In the genomic region with DNA sequence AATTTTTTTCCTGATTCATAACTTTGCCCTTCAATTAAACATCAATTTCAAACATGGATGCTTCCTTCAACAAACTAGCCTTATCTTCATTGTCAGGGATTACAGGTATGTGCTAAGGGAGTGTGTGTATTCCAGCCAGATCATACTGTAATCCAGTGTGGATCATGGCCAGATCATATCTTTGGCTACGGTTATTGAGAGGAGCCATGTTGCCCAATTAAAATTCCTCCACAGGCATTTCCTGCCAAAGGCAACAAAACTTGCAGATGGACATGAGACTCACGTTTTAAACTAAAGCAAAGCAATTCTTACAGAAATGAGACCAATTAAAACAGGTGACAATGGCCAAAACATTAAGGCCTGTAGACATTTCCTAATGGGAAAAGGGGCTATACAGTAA, we compare ENCODE assay signal across 9 mouse cellular contexts. TPM values are rescaled to one million over a fixed set of nuclear protein-coding genes. Genes with fewer than 3 reads are reported as not detected.
DNase-seq lines count a peak whose midpoint lies in the region; ATAC-seq and TF ChIP-seq lines count a peak whose summit lies in the region.
"Had no signal": no experiment of that assay in that cellular context is flagged by ENCODE, and none has a peak within 500 bp of the region (broad histone marks: within the 10 kb centered on the region; RNA-seq: fewer than 3 reads in every experiment).

No protein-coding gene starts in this region.

- no peak overlapping the region for H3K27ac ChIP-seq in lung, embryonic 14.5 days (ENCODE audit: low read depth)
- H3K27ac ChIP-seq in forebrain, embryonic 11.5 days (ENCODE audit: low read depth, low read length): no peak overlapping the region
- H3K27ac ChIP-seq in intestine, postnatal 0 days (ENCODE audit: low read depth, low read length): no peak overlapping the region
- no peak overlapping the region; the same call in 1 of the 2 replicates for H3K27ac ChIP-seq in neural tube, embryonic 14.5 days (ENCODE audit: low read depth, low read length)

- ATAC-seq in lung, embryonic 14.5 days (ENCODE audit: insufficient read depth): no peak
- no peak for ATAC-seq in forebrain, embryonic 11.5 days (replicated peaks; ENCODE audit: low FRiP score)
- no peak for ATAC-seq in intestine, postnatal 0 days
- ATAC-seq in neural tube, embryonic 14.5 days (ENCODE audit: low read depth): no peak

- peaks cover 7% of the 10 kb centered on the region for H3K4me1 ChIP-seq in lung, embryonic 14.5 days (ENCODE audit: insufficient read depth)
- peaks cover 6% of the 10 kb centered on the region; the same call in 1 of the 2 replicates for H3K4me1 ChIP-seq in forebrain, embryonic 11.5 days (replicated peaks; ENCODE audit: control insufficient read depth, insufficient read depth, low read length)
- peaks cover 6% of the 10 kb centered on the region; the same call in 1 of the 2 replicates for H3K4me1 ChIP-seq in intestine, postnatal 0 days (replicated peaks; ENCODE audit: control insufficient read depth, insufficient read depth, low read length)
- peaks cover 12% of the 10 kb centered on the region for H3K4me1 ChIP-seq in neural tube, embryonic 14.5 days (ENCODE audit: control insufficient read depth, insufficient read depth, low read length)

- H3K4me3 ChIP-seq in lung, embryonic 14.5 days (ENCODE audit: low read depth, low read length): peak overlapping the region; percentile 96
- peak overlapping the region; percentile 98; the same call in 1 of the 2 replicates for H3K4me3 ChIP-seq in forebrain, embryonic 11.5 days (ENCODE audit: low read depth, low read length)
- peak overlapping the region; percentile 100 for H3K4me3 ChIP-seq in intestine, postnatal 0 days (ENCODE audit: low read depth, low read length)
- 0 out of 2 replicates have a peak overlapping the region, but pooled peaks have one; percentile 56 for H3K4me3 ChIP-seq in neural tube, embryonic 14.5 days (ENCODE audit: low read depth, low read length)

- peak; percentile 13 for DNase-seq in lung, embryonic 14.5 days
- no peak for DNase-seq in lung, postnatal 10 days
- no peak for DNase-seq in forebrain, embryonic 11.5 days (ENCODE audit: low spot score)
- DNase-seq in urinary bladder, postnatal 25 days (ENCODE audit: low spot score): no peak
- no peak for DNase-seq in adrenal gland, postnatal 36 days
- no peak for DNase-seq in left cerebral cortex, adult 9 months (ENCODE audit: low spot score in 2 of 2)

- H3K9ac ChIP-seq in lung, embryonic 14.5 days: peak overlapping the region; percentile 52
- H3K9ac ChIP-seq in forebrain, embryonic 11.5 days (ENCODE audit: low read length): no peak overlapping the region; the same call in 1 of the 2 replicates
- H3K9ac ChIP-seq in intestine, postnatal 0 days (ENCODE audit: low read depth, low read length): peak overlapping the region; percentile 48; the same call in 1 of the 2 replicates
- no peak overlapping the region for H3K9ac ChIP-seq in neural tube, embryonic 14.5 days (replicated peaks; ENCODE audit: low read depth, low read length)

- no peaks in the 10 kb centered on the region for H3K27me3 ChIP-seq in lung, embryonic 14.5 days (ENCODE audit: insufficient read depth, low read length)
- H3K27me3 ChIP-seq in forebrain, embryonic 11.5 days (ENCODE audit: control insufficient read depth, insufficient read depth, low read length): no peaks in the 10 kb centered on the region
- H3K27me3 ChIP-seq in intestine, postnatal 0 days (replicated peaks; ENCODE audit: control insufficient read depth, insufficient read depth, low read length): no peaks in the 10 kb centered on the region
- no peaks in the 10 kb centered on the region for H3K27me3 ChIP-seq in neural tube, embryonic 14.5 days (ENCODE audit: control insufficient read depth, insufficient read depth, low read length)

- peak overlapping the region; percentile 57 for H3K4me2 ChIP-seq in lung, embryonic 14.5 days
- H3K4me2 ChIP-seq in forebrain, embryonic 11.5 days (ENCODE audit: low read depth, low read length, severe bottlenecking): peak overlapping the region; percentile 51
- peak overlapping the region; percentile 73 for H3K4me2 ChIP-seq in intestine, postnatal 0 days (replicated peaks; ENCODE audit: low read depth)
- H3K4me2 ChIP-seq in neural tube, embryonic 14.5 days (ENCODE audit: low read depth, low read length): peak overlapping the region; percentile 23

- TF ChIP-seq CTCF in lung, embryonic 14.5 days (IDR thresholded peaks at IDR 0.05; ENCODE audit: low read depth): no peak
- no peak for TF ChIP-seq CTCF in intestine, postnatal 0 days (IDR thresholded peaks at IDR 0.05; ENCODE audit: low read depth)

- WGBS in lung, embryonic 14.5 days: 37% methylated on average over 2 of the region's 2 CpGs
- WGBS in forebrain, embryonic 11.5 days: 75% methylated on average over 2 of the region's 2 CpGs
- WGBS in intestine, postnatal 0 days: 29% methylated on average over 2 of the region's 2 CpGs
- WGBS in neural tube, embryonic 14.5 days: 72% methylated on average over 2 of the region's 2 CpGs

- H3K9me3 ChIP-seq in lung, embryonic 14.5 days (ENCODE audit: low read depth, low read length): no peaks in the 10 kb centered on the region
- no peaks in the 10 kb centered on the region for H3K9me3 ChIP-seq in forebrain, embryonic 11.5 days (ENCODE audit: control insufficient read depth, low read length)
- no peaks in the 10 kb centered on the region for H3K9me3 ChIP-seq in intestine, postnatal 0 days (ENCODE audit: control insufficient read depth)
- no peaks in the 10 kb centered on the region for H3K9me3 ChIP-seq in neural tube, embryonic 14.5 days (ENCODE audit: control insufficient read depth, low read length)

- H3K36me3 ChIP-seq in lung, embryonic 14.5 days (ENCODE audit: insufficient read depth): no peaks in the 10 kb centered on the region
- no peaks in the 10 kb centered on the region for H3K36me3 ChIP-seq in forebrain, embryonic 11.5 days (ENCODE audit: control insufficient read depth, insufficient read depth, low read length)
- H3K36me3 ChIP-seq in intestine, postnatal 0 days (ENCODE audit: control insufficient read depth, insufficient read depth): no peaks in the 10 kb centered on the region
- no peaks in the 10 kb centered on the region for H3K36me3 ChIP-seq in neural tube, embryonic 14.5 days (ENCODE audit: control insufficient read depth, insufficient read depth, low read length)

RNA-seq across cellular contexts. Expression of gene Nus1, which starts 0.9 kb away (rescaled TPM):
- 11.6 and 13.1 TPM in 2 replicates for polyA plus RNA-seq in lung, embryonic 14.5 days (2014; fragmentation: Nextera tagmentation; extraction: Ambion mirVana)
- polyA plus RNA-seq in forebrain, embryonic 11.5 days (2014; fragmentation: Nextera tagmentation; extraction: Ambion mirVana): 15.1 and 16.9 TPM in 2 replicates
- polyA plus RNA-seq in intestine, postnatal 0 days (2015; fragmentation: Nextera tagmentation; extraction: Ambion mirVana): 24.7 and 26.4 TPM in 2 replicates
- 24.7 and 24.9 TPM in 2 replicates for polyA plus RNA-seq in neural tube, embryonic 14.5 days (2014; fragmentation: Nextera tagmentation; extraction: Ambion mirVana)
- 10 to 100 TPM; 52.0 to 63.4 TPM for total RNA-seq in adrenal gland, postnatal 36 days (2021)

RNA-seq across cellular contexts. Expression of gene Nepn, which starts 27.7 kb away (rescaled TPM):
- not detected in 2 replicates for polyA plus RNA-seq in lung, embryonic 14.5 days (2014; fragmentation: Nextera tagmentation; extraction: Ambion mirVana)
- polyA plus RNA-seq in forebrain, embryonic 11.5 days (2014; fragmentation: Nextera tagmentation; extraction: Ambion mirVana): not detected in 2 replicates
- 0.18 and 0.80 TPM in 2 replicates for polyA plus RNA-seq in intestine, postnatal 0 days (2015; fragmentation: Nextera tagmentation; extraction: Ambion mirVana)
- polyA plus RNA-seq in neural tube, embryonic 14.5 days (2014; fragmentation: Nextera tagmentation; extraction: Ambion mirVana): not detected in 2 replicates
- under 1 TPM; 0.13 to 0.26 TPM for total RNA-seq in adrenal gland, postnatal 36 days (2021)
- polyA plus RNA-seq: large intestine, adult 2 months had no signal

RNA-seq across cellular contexts. Expression of gene Gopc, which starts 34.5 kb away (rescaled TPM):
- polyA plus RNA-seq in lung, embryonic 14.5 days (2014; fragmentation: Nextera tagmentation; extraction: Ambion mirVana): 19.5 and 22.6 TPM in 2 replicates
- polyA plus RNA-seq in forebrain, embryonic 11.5 days (2014; fragmentation: Nextera tagmentation; extraction: Ambion mirVana): 15.2 and 16.2 TPM in 2 replicates
- 10.3 and 10.4 TPM in 2 replicates for polyA plus RNA-seq in intestine, postnatal 0 days (2015; fragmentation: Nextera tagmentation; extraction: Ambion mirVana)
- 29.0 and 32.8 TPM in 2 replicates for polyA plus RNA-seq in neural tube, embryonic 14.5 days (2014; fragmentation: Nextera tagmentation; extraction: Ambion mirVana)
- total RNA-seq in adrenal gland, postnatal 36 days (2021): 10 to 100 TPM; 23.3 to 27.3 TPM

RNA-seq across cellular contexts. Expression of gene Gm26741, which starts 57.9 kb away (rescaled TPM):
- not detected in 2 replicates for polyA plus RNA-seq in lung, embryonic 14.5 days (2014; fragmentation: Nextera tagmentation; extraction: Ambion mirVana)
- polyA plus RNA-seq in forebrain, embryonic 11.5 days (2014; fragmentation: Nextera tagmentation; extraction: Ambion mirVana): not detected in 2 replicates
- not detected in 2 replicates for polyA plus RNA-seq in intestine, postnatal 0 days (2015; fragmentation: Nextera tagmentation; extraction: Ambion mirVana)
- not detected in 2 replicates for polyA plus RNA-seq in neural tube, embryonic 14.5 days (2014; fragmentation: Nextera tagmentation; extraction: Ambion mirVana)
- total RNA-seq in adrenal gland, postnatal 36 days (2021): not detected
- polyA plus RNA-seq: large intestine, adult 2 months had no signal

Comparison
In these comparisons a context has a peak if more than half of its experiments do, and no peak if none do; other contexts are left out.
1. H3K4me2 ChIP-seq: peak in every context shown above with its lines; median percentile 73 in intestine, postnatal 0 days; 57 in lung, embryonic 14.5 days; 51 in forebrain, embryonic 11.5 days; 23 in neural tube, embryonic 14.5 days.
2. H3K9ac ChIP-seq: peak in lung, embryonic 14.5 days (single experiment) and intestine, postnatal 0 days (single experiment); none in forebrain, embryonic 11.5 days (single experiment) and neural tube, embryonic 14.5 days (single experiment).
3. Peak in every context shown above with its lines, with median percentiles within 50 percentile points of each other: H3K4me3 ChIP-seq.